Mouse (Mus musculus) lung, postnatal 0 days (tissue): Measurements from ENCODE around the gene 1700003F12Rik. TPM values are rescaled to one million over a fixed set of nuclear protein-coding genes. Genes with fewer than 3 reads are reported as not detected.

Source experiments
- ATAC-seq: fragments of 200-750 bp; cut with Nextera tagmentation; 2 replicates; pipeline ENCODE4 v1.8.0; 2017; ENCODE audit warnings: moderate library complexity
- DNase-seq: peaks from one replicate; pipeline ENCODE4 v3.0.0-alpha.2; 2016; ENCODE audit warnings: low spot score
- H3K27ac ChIP-seq: fragments of 300-500 bp; sonication (generic); 2 replicates; pipeline ENCODE4 v1.5.1; 2014; ENCODE audit warnings: antibody characterized with exemption, mild to moderate bottlenecking, low read length, mixed read lengths
- H3K27me3 ChIP-seq: fragments of 300-500 bp; sonication (generic); replicated peaks from 2 replicates; pipeline ENCODE4 v1.6.1; 2014; ENCODE audit warnings: low read length, mixed read lengths; ENCODE audit not compliant: insufficient read depth
- H3K36me3 ChIP-seq: fragments of 300-500 bp; sonication (generic); 2 replicates; pipeline ENCODE4 v1.6.1; 2014; ENCODE audit warnings: low read length, mixed read lengths; ENCODE audit not compliant: insufficient read depth
- H3K4me1 ChIP-seq: fragments of 300-500 bp; sonication (generic); 2 replicates; pipeline ENCODE4 v1.6.1; 2014; ENCODE audit warnings: antibody characterized with exemption, low read depth, low read length, mixed read lengths; ENCODE audit not compliant: insufficient read depth
- H3K4me2 ChIP-seq: fragments of 300-500 bp; sonication (generic); replicated peaks from 2 replicates; pipeline ENCODE4 v1.6.1; 2014; ENCODE audit warnings: low read depth, mild to moderate bottlenecking, low read length, moderate library complexity, mixed read lengths
- H3K4me3 ChIP-seq: fragments of 300-500 bp; sonication (generic); 2 replicates; pipeline ENCODE4 v1.5.1; 2014; ENCODE audit warnings: low read depth, low read length
- H3K9ac ChIP-seq: fragments of 300-500 bp; sonication (generic); replicated peaks from 2 replicates; pipeline ENCODE4 v1.6.1; 2014; ENCODE audit warnings: low read depth, mild to moderate bottlenecking
- H3K9me3 ChIP-seq: fragments of 300-500 bp; sonication (generic); 2 replicates; pipeline ENCODE4 v1.6.1; 2016; ENCODE audit warnings: low read length, mixed read lengths
- CTCF ChIP-seq: IDR thresholded peaks from 2 replicates; pipeline ENCODE4 v1.5.1; 2016; ENCODE audit warnings: antibody characterized with exemption, mild to moderate bottlenecking
- EP300 ChIP-seq: IDR thresholded peaks from 2 replicates; pipeline ENCODE4 v1.6.1; 2016; ENCODE audit warnings: antibody characterized with exemption, mild to moderate bottlenecking, control low read depth
- WGBS: fragments of 180-500 bp; shearing (Covaris S2); extraction: QIAGEN DNeasy Blood & Tissue Kit; methylation state at CpG from one replicate; pipeline ENCODE4 v1.1.7; 2014; 5-methylcytosine and 5-hydroxymethylcytosine counted together
- polyA plus RNA-seq: library from polyadenylated mRNA; unstranded; fragments of >200 nt; fragmentation: Nextera tagmentation; extraction: Ambion mirVana; gene quantifications from 2 replicates; pipeline ENCODE4 v1.2.1, GENCODE M21; 2015

The 1700003F12Rik gene
- polyA plus RNA-seq, 1 experiment from 2014 or later = 1.3 TPM

- Histone ChIP-seq H3K4me1 (no peaks in the 10 kb centered on the region), H3K27me3 (no peaks in the 10 kb centered on the region), H3K36me3 (peaks cover 6% of the 10 kb centered on the region; the same call in 1 of the 2 replicates), H3K4me3 (no peak overlapping the region), H3K4me2 (no peak overlapping the region), H3K9ac (no peak overlapping the region), H3K9me3 (no peaks in the 10 kb centered on the region), H3K27ac (no peak overlapping the region)
- TF ChIP-seq EP300 = no peak
- TF ChIP-seq CTCF = no peak
- ATAC-seq (no peak), DNase-seq (no peak)
- WGBS = 82% methylated on average over 4 of the region's 4 CpGs
Observed at GRCm38 (mm10) chr2:154508450-154508849, 38.4 kb upstream of the 1700003F12Rik start.

DNA sequence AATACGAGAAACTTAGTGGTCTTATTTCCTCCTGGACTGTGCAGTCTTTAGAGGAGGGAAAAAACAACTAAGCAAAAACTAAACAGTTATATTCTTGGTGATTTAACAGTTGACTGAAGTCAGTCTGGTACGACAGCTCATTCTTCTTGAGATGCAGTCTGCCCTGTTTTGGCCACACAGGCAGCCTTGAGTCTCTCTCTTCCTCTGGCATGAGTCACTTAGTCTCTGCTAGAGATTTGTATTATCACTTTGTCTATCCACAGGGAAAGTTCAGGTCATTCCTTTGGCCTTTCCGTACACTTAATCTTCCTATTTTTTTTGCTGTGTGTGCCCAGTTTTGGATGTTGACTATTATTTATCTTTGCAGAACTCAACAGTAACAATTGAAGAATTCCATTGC, 36.7 kb upstream of the 1700003F12Rik start:
- Histone ChIP-seq H3K4me3 (no peak overlapping the region), H3K9me3 (no peaks in the 10 kb centered on the region), H3K4me1 (no peaks in the 10 kb centered on the region), H3K4me2 (no peak overlapping the region), H3K36me3 (peaks cover 6% of the 10 kb centered on the region; the same call in 1 of the 2 replicates), H3K27ac (no peak overlapping the region), H3K27me3 (no peaks in the 10 kb centered on the region), H3K9ac (no peak overlapping the region)
- ATAC-seq = no peak
- no peak for DNase-seq
- no peak for TF ChIP-seq EP300
- TF ChIP-seq CTCF = no peak
- WGBS = 88% methylated on average over 3 of the region's 3 CpGs

- Histone ChIP-seq H3K9ac (no peak overlapping the region), H3K4me2 (no peak overlapping the region), H3K27ac (no peak overlapping the region), H3K4me3 (no peak overlapping the region), H3K36me3 (no peaks in the 10 kb centered on the region; the same call in 1 of the 2 replicates), H3K27me3 (no peaks in the 10 kb centered on the region), H3K4me1 (no peaks in the 10 kb centered on the region), H3K9me3 (no peaks in the 10 kb centered on the region)
- ATAC-seq (no peak), DNase-seq (no peak)
- TF ChIP-seq CTCF = no peak
- no peak for TF ChIP-seq EP300
- WGBS = 72% methylated on average over 3 of the region's 3 CpGs
Observed at GRCm38 (mm10) chr2:154516944-154517343, 29.9 kb upstream of the 1700003F12Rik start.

GRCm38 (mm10) chr2:154517424-154517823, 29.5 kb upstream of the 1700003F12Rik start:
- 83% methylated on average over 5 of the region's 5 CpGs for WGBS
- no peak for TF ChIP-seq CTCF
- no peak for TF ChIP-seq EP300
- no peak for ATAC-seq
- Histone ChIP-seq H3K4me2 (no peak overlapping the region), H3K27me3 (no peaks in the 10 kb centered on the region), H3K27ac (no peak overlapping the region), H3K4me1 (no peaks in the 10 kb centered on the region), H3K4me3 (no peak overlapping the region), H3K9me3 (no peaks in the 10 kb centered on the region), H3K9ac (no peak overlapping the region), H3K36me3 (no peaks in the 10 kb centered on the region; the same call in 1 of the 2 replicates)
- DNase-seq = no peak

- ATAC-seq = no peak
- Histone ChIP-seq H3K27me3 (no peaks in the 10 kb centered on the region), H3K9me3 (no peaks in the 10 kb centered on the region), H3K9ac (no peak overlapping the region), H3K4me2 (no peak overlapping the region), H3K4me3 (no peak overlapping the region), H3K36me3 (no peaks in the 10 kb centered on the region; the same call in 1 of the 2 replicates), H3K4me1 (no peaks in the 10 kb centered on the region), H3K27ac (no peak overlapping the region)
- no peak for DNase-seq
- TF ChIP-seq CTCF (no peak), EP300 (no peak)
Observed at GRCm38 (mm10) chr2:154521449-154521848, 25.4 kb upstream of the 1700003F12Rik start.

GRCm38 (mm10) chr2:154522334-154522733, 24.6 kb upstream of the 1700003F12Rik start:
- no peaks in the 10 kb centered on the region for H3K4me1 ChIP-seq
- H3K4me3 ChIP-seq = no peak overlapping the region
- H3K36me3 ChIP-seq = no peaks in the 10 kb centered on the region; the same call in 1 of the 2 replicates
- DNase-seq = no peak
- H3K9me3 ChIP-seq = no peaks in the 10 kb centered on the region
- H3K9ac ChIP-seq = no peak overlapping the region
- TF ChIP-seq CTCF (no peak), EP300 (no peak)
- no peak for ATAC-seq
- 88% methylated on average over 5 of the region's 5 CpGs for WGBS
- no peak overlapping the region for H3K27ac ChIP-seq
- H3K27me3 ChIP-seq = no peaks in the 10 kb centered on the region
- H3K4me2 ChIP-seq = no peak overlapping the region

- Histone ChIP-seq H3K9me3 (no peaks in the 10 kb centered on the region), H3K4me1 (no peaks in the 10 kb centered on the region), H3K27ac (no peak overlapping the region), H3K27me3 (no peaks in the 10 kb centered on the region), H3K4me2 (no peak overlapping the region), H3K36me3 (no peaks in the 10 kb centered on the region), H3K4me3 (no peak overlapping the region), H3K9ac (no peak overlapping the region)
- no peak for TF ChIP-seq EP300
- TF ChIP-seq CTCF = no peak
- ATAC-seq (no peak), DNase-seq (no peak)
- 95% methylated on average over 2 of the region's 2 CpGs for WGBS
Observed at GRCm38 (mm10) chr2:154525285-154525684, 21.6 kb upstream of the 1700003F12Rik start.
